Mouse (Mus musculus): Measurements from ENCODE around the gene Uap1l1. TPM values are rescaled to one million over a fixed set of nuclear protein-coding genes. Genes with fewer than 3 reads are reported as not detected.

The Uap1l1 gene
- polyA plus RNA-seq, 1 experiment from 2014 or later, result 5.3 TPM

GRCm38 (mm10) chr2:25359848-25360247 lies 5.6 kb downstream of the Uap1l1 start:
- Histone ChIP-seq H3K27ac (replicated peaks; ENCODE audit: low read depth, low read length) (no peak overlapping the region), H3K9ac (replicated peaks; ENCODE audit: low read length) (no peak overlapping the region; the same call in 1 of the 2 replicates), H3K9me3 (ENCODE audit: control insufficient read depth, low read length) (no peaks in the 10 kb centered on the region), H3K4me2 (ENCODE audit: low read length) (no peak overlapping the region), H3K4me3 (replicated peaks; ENCODE audit: low read depth, low read length) (no peak overlapping the region), H3K4me1 (ENCODE audit: control insufficient read depth, insufficient read depth, low read length) (peaks cover 18% of the 10 kb centered on the region), H3K36me3 (ENCODE audit: control insufficient read depth, insufficient read depth, low read length) (no peaks in the 10 kb centered on the region), H3K27me3 (ENCODE audit: control insufficient read depth, insufficient read depth, low read length) (peaks cover 14% of the 10 kb centered on the region; the same call in 1 of the 2 replicates)
- 79% methylated on average over 4 of the region's 4 CpGs for WGBS
- DNase-seq, result no peak
- ATAC-seq (ENCODE audit: low FRiP score, low TSS enrichment), result no peak

- DNase-seq (peak; percentile 91), ATAC-seq (ENCODE audit: low FRiP score, low TSS enrichment) (peak; percentile 85)
- Histone ChIP-seq H3K27ac (replicated peaks; ENCODE audit: low read depth, low read length) (no peak within 1 kb of the TSS), H3K27me3 (ENCODE audit: control insufficient read depth, insufficient read depth, low read length) (no peaks in the 10 kb centered on the region), H3K4me3 (replicated peaks; ENCODE audit: low read depth, low read length) (peak within 1 kb of the TSS; percentile 45), H3K4me2 (ENCODE audit: low read length) (peak within 1 kb of the TSS; percentile 65), H3K9ac (replicated peaks; ENCODE audit: low read length) (peak within 1 kb of the TSS; percentile 60), H3K36me3 (ENCODE audit: control insufficient read depth, insufficient read depth, low read length) (peaks cover 23% of the 10 kb centered on the region), H3K9me3 (ENCODE audit: control insufficient read depth, low read length) (no peaks in the 10 kb centered on the region), H3K4me1 (ENCODE audit: control insufficient read depth, insufficient read depth, low read length) (peaks cover 18% of the 10 kb centered on the region)
- 5% methylated on average over 13 of the region's 13 CpGs for WGBS
Observed at GRCm38 (mm10) chr2:25356208-25357079, 9.0 kb downstream of the Uap1l1 start, which contains the start of gene Dpp7. Dpp7 (minus strand) TSS chr2:25356359.

DNA sequence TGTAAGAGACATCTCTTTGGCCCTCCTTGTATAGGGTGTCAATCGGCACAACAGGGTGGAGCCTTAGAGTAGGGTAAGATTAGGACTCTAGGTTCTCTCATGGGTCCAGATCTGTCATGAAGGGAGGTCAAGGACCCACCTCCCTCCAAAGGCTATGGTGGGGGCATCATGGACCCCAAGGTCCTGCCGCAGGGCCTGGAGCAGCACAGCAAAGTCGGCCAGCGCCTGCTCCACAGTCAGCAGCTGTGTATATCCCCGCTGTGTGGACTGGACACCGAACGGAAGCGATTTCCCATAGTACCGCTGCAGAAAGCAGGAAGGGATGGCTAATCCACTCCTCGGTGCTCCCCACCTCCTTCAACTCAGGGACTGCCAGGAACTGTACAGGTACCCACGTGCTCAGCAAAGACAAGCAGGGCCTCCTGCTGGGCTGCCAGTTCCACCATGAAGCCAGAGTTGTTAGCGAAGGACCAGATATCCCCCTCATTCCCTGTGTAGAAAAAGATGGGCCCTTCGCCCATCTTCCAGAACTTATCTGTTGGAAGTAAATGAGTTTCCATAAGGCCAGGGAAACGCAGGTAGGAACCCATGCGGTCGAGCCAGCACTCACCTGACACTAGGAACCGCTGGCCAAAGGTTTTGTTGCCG lies 9.9 kb downstream of the Uap1l1 start:
- no peak for ATAC-seq (ENCODE audit: low FRiP score, low TSS enrichment)
- Histone ChIP-seq H3K4me3 (replicated peaks; ENCODE audit: low read depth, low read length) (peak overlapping the region; percentile 45), H3K36me3 (ENCODE audit: control insufficient read depth, insufficient read depth, low read length) (peaks cover 32% of the 10 kb centered on the region), H3K9me3 (ENCODE audit: control insufficient read depth, low read length) (no peaks in the 10 kb centered on the region), H3K27ac (replicated peaks; ENCODE audit: low read depth, low read length) (no peak overlapping the region), H3K4me2 (ENCODE audit: low read length) (peak overlapping the region; percentile 65), H3K9ac (replicated peaks; ENCODE audit: low read length) (peak overlapping the region; percentile 60; the same call in 1 of the 2 replicates), H3K27me3 (ENCODE audit: control insufficient read depth, insufficient read depth, low read length) (no peaks in the 10 kb centered on the region), H3K4me1 (ENCODE audit: control insufficient read depth, insufficient read depth, low read length) (peaks cover 18% of the 10 kb centered on the region)
- WGBS, result 38% methylated on average over 18 of the region's 18 CpGs
- no peak for DNase-seq

- Histone ChIP-seq H3K27me3 (ENCODE audit: control insufficient read depth, insufficient read depth, low read length) (no peaks in the 10 kb centered on the region), H3K9me3 (ENCODE audit: control insufficient read depth, low read length) (no peaks in the 10 kb centered on the region), H3K4me2 (ENCODE audit: low read length) (no peak overlapping the region), H3K27ac (replicated peaks; ENCODE audit: low read depth, low read length) (no peak overlapping the region), H3K4me3 (replicated peaks; ENCODE audit: low read depth, low read length) (no peak overlapping the region), H3K9ac (replicated peaks; ENCODE audit: low read length) (no peak overlapping the region), H3K36me3 (ENCODE audit: control insufficient read depth, insufficient read depth, low read length) (peaks cover 45% of the 10 kb centered on the region), H3K4me1 (ENCODE audit: control insufficient read depth, insufficient read depth, low read length) (peaks cover 18% of the 10 kb centered on the region)
- DNase-seq (no peak), ATAC-seq (ENCODE audit: low FRiP score, low TSS enrichment) (no peak)
- 87% methylated on average over 6 of the region's 6 CpGs for WGBS
Observed at GRCm38 (mm10) chr2:25354211-25354610, 11.3 kb downstream of the Uap1l1 start.

DNA sequence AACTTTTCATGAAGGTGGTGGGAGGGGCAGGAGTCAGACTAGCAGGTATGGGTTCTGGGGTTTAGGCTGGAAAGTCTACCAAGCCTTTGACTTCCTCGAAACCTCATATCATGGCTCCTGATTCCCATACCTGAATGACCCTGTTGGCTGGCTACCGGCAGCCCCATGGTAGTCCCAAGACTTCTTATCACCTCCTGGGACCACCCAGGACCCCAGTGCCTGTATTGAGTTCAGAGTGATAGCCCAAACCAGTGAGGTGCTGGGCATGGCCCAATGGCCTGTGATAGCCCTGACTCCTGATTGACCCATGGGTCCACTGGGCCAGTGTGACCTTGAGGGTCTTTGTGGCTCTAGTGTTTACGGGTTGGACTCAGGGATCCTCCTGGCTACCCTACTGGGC lies 14.8 kb downstream of the Uap1l1 start:
- DNase-seq (no peak), ATAC-seq (ENCODE audit: low FRiP score, low TSS enrichment) (no peak)
- no peak overlapping the region for H3K27ac ChIP-seq (replicated peaks; ENCODE audit: low read depth, low read length)
- no peak overlapping the region for H3K4me3 ChIP-seq (replicated peaks; ENCODE audit: low read depth, low read length)
- no peaks in the 10 kb centered on the region for H3K9me3 ChIP-seq (ENCODE audit: control insufficient read depth, low read length)
- 96% methylated on average over 3 of the region's 3 CpGs for WGBS
- H3K9ac ChIP-seq (replicated peaks; ENCODE audit: low read length), result no peak overlapping the region
- H3K27me3 ChIP-seq (ENCODE audit: control insufficient read depth, insufficient read depth, low read length), result no peaks in the 10 kb centered on the region
- peaks cover 78% of the 10 kb centered on the region for H3K36me3 ChIP-seq (ENCODE audit: control insufficient read depth, insufficient read depth, low read length)
- H3K4me1 ChIP-seq (ENCODE audit: control insufficient read depth, insufficient read depth, low read length), result peaks cover 6% of the 10 kb centered on the region
- no peak overlapping the region for H3K4me2 ChIP-seq (ENCODE audit: low read length)

DNA sequence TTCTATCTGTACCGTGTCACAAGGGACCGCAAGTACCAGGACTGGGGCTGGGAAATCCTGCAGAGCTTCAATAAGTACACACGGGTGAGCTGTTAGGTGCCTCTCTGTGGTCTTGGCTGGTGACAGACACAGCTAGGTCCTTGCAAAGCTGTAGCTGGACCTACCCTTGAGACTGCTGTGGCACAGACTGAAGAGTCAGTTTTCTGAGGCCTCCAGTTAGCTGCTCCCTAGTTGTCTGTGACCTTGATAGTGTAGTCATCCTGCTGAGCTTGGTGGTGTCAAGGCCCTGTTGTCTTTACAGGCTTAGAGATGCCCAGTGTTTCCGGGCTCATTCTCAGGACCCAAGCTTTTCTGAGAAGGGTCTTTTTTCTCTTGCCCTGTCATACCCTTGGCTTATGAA lies 16.0 kb downstream of the Uap1l1 start:
- WGBS, result 94% methylated on average over 4 of the region's 4 CpGs
- H3K4me2 ChIP-seq (ENCODE audit: low read length), result no peak overlapping the region
- no peaks in the 10 kb centered on the region for H3K4me1 ChIP-seq (ENCODE audit: control insufficient read depth, insufficient read depth, low read length)
- no peaks in the 10 kb centered on the region for H3K27me3 ChIP-seq (ENCODE audit: control insufficient read depth, insufficient read depth, low read length)
- H3K9me3 ChIP-seq (ENCODE audit: control insufficient read depth, low read length), result no peaks in the 10 kb centered on the region
- H3K9ac ChIP-seq (replicated peaks; ENCODE audit: low read length), result no peak overlapping the region
- DNase-seq, result no peak
- no peak overlapping the region for H3K27ac ChIP-seq (replicated peaks; ENCODE audit: low read depth, low read length)
- no peak for ATAC-seq (ENCODE audit: low FRiP score, low TSS enrichment)
- H3K36me3 ChIP-seq (ENCODE audit: control insufficient read depth, insufficient read depth, low read length), result peaks cover 90% of the 10 kb centered on the region
- H3K4me3 ChIP-seq (replicated peaks; ENCODE audit: low read depth, low read length), result no peak overlapping the region

DNA sequence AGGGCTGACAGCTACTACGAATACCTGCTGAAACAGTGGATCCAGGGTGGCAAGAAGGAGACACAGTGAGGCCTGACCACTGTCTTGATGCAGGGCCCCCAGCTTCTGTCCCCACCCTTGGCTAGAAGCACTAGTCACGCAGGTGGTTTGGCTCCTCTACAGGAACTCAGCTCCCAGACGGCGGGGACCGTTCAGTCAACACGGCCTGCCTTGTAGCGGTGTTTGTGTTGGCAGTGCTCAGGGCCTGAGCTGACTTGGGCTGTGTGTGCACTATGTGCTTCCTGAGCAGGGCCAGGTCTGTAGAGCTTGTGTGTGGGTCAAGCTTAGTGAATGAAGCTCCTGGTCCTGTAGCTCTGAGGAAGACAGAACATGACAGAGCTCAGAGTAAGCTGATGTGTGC lies 17.3 kb downstream of the Uap1l1 start:
- H3K4me2 ChIP-seq (ENCODE audit: low read length), result no peak overlapping the region
- DNase-seq, result no peak
- 96% methylated on average over 7 of the region's 7 CpGs for WGBS

DNA sequence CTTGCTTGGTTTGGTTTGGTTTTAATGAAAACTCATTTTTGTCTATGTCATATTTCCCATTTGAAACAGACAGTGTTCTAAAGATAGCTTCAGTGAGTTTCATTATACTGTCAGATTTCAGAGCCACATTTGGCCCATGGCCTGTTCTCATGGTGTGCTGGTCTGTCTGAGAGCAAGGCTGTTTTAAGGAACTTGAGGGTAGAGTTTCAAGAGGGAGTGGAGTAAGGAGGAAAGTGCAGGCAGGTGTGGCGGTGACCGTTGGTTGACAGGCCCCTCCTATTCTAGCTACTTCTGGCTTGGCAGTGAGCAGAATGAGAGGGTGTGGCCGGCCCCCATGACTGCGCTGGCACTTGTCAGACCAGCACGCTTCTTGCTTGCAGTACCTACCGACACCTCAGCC lies 27.2 kb downstream of the Uap1l1 start:
- Histone ChIP-seq H3K9ac (replicated peaks; ENCODE audit: low read length) (no peak overlapping the region), H3K4me2 (ENCODE audit: low read length) (no peak overlapping the region), H3K36me3 (ENCODE audit: control insufficient read depth, insufficient read depth, low read length) (peaks cover 90% of the 10 kb centered on the region), H3K4me3 (replicated peaks; ENCODE audit: low read depth, low read length) (no peak overlapping the region), H3K9me3 (ENCODE audit: control insufficient read depth, low read length) (no peaks in the 10 kb centered on the region), H3K27ac (replicated peaks; ENCODE audit: low read depth, low read length) (no peak overlapping the region), H3K27me3 (ENCODE audit: control insufficient read depth, insufficient read depth, low read length) (no peaks in the 10 kb centered on the region), H3K4me1 (ENCODE audit: control insufficient read depth, insufficient read depth, low read length) (peaks cover 5% of the 10 kb centered on the region)
- no peak for ATAC-seq (ENCODE audit: low FRiP score, low TSS enrichment)
- WGBS, result 94% methylated on average over 6 of the region's 6 CpGs
- DNase-seq, result no peak

More for the DNA sequence above, 17.3 kb downstream of the Uap1l1 start:
- no peak for ATAC-seq (ENCODE audit: low FRiP score, low TSS enrichment)
- no peak overlapping the region for H3K9ac ChIP-seq (replicated peaks; ENCODE audit: low read length)
- no peaks in the 10 kb centered on the region for H3K27me3 ChIP-seq (ENCODE audit: control insufficient read depth, insufficient read depth, low read length)
- no peak overlapping the region for H3K27ac ChIP-seq (replicated peaks; ENCODE audit: low read depth, low read length)
- H3K36me3 ChIP-seq (ENCODE audit: control insufficient read depth, insufficient read depth, low read length), result peaks cover 97% of the 10 kb centered on the region
- H3K9me3 ChIP-seq (ENCODE audit: control insufficient read depth, low read length), result no peaks in the 10 kb centered on the region
- H3K4me3 ChIP-seq (replicated peaks; ENCODE audit: low read depth, low read length), result no peak overlapping the region
- no peaks in the 10 kb centered on the region for H3K4me1 ChIP-seq (ENCODE audit: control insufficient read depth, insufficient read depth, low read length)
